22 mouse cellular contexts compared by ENCODE assay signal in genomic region chr3:68624471-68624870, GRCm38 (mm10).
A peak's percentile ranks its signal among the peaks of the same experiment; 100 is the strongest.
DNase-seq lines count a peak whose midpoint lies in the region; ATAC-seq and TF ChIP-seq lines count a peak whose summit lies in the region.
"Had no signal": no experiment of that assay in that cellular context is flagged by ENCODE, and none has a peak within 500 bp of the region (broad histone marks: within the 10 kb centered on the region; RNA-seq: fewer than 3 reads in every experiment).

No protein-coding gene starts in this region.

- TF ChIP-seq EP300 in liver, postnatal 0 days (IDR thresholded peaks at IDR 0.05; ENCODE audit: low read depth): no peak

- TF ChIP-seq CTCF in liver, postnatal 0 days (IDR thresholded peaks at IDR 0.05; ENCODE audit: low read depth): no peak

- H3K9me3 ChIP-seq in liver, postnatal 0 days (ENCODE audit: low read length): no peaks in the 10 kb centered on the region
- no peaks in the 10 kb centered on the region for H3K9me3 ChIP-seq in liver, embryonic 11.5 days (ENCODE audit: control insufficient read depth, low read length)
- H3K9me3 ChIP-seq: embryonic facial prominence, embryonic 13.5 days; forebrain, embryonic 10.5 days; heart, embryonic 12.5 days; hindbrain, embryonic 15.5 days had no signal

- H3K4me2 ChIP-seq in liver, postnatal 0 days (ENCODE audit: low read depth, low read length): no peak overlapping the region
- H3K4me2 ChIP-seq in liver, embryonic 11.5 days: no peak overlapping the region
- H3K4me2 ChIP-seq: embryonic facial prominence, embryonic 13.5 days; heart, embryonic 12.5 days; hindbrain, embryonic 15.5 days had no signal

- ATAC-seq in liver, postnatal 0 days: no peak; the same call in 1 of the 2 replicates
- no peak for ATAC-seq in liver, embryonic 11.5 days (replicated peaks; ENCODE audit: low FRiP score)
- ATAC-seq in megakaryocyte, adult 5-6 weeks (ENCODE audit: poor library complexity, severe bottlenecking): peak; percentile 83
- ATAC-seq: activated CD4-positive, CD25-positive, alpha-beta regulatory T cell, adult 4 months; forebrain, embryonic 14.5 days; intestine, embryonic 16.5 days; Patski had no signal

- DNase-seq in cerebellum, adult 9-10 months: peak; percentile 7
- DNase-seq in cerebellum, adult 18-20 months: no peak
- DNase-seq in liver, postnatal 0 days: peak; percentile 21
- DNase-seq in liver, embryonic 11.5 days (ENCODE audit: low spot score): no peak
- DNase-seq in urinary bladder, adult 18-20 months (ENCODE audit: low spot score in 2 of 2): no peak
- DNase-seq in kidney, adult 18-20 months: no peak
- DNase-seq: adrenal gland, adult 2 months; adrenal gland, postnatal 25 days; cerebellum, adult 2 months; cerebellum, postnatal 14 days; gastrocnemius, adult 2 months; gastrocnemius, postnatal 25 days; heart, adult 2 months had no signal

- no peak overlapping the region for H3K4me3 ChIP-seq in liver, postnatal 0 days (ENCODE audit: low read depth, low read length)
- H3K4me3 ChIP-seq in liver, embryonic 11.5 days (ENCODE audit: low read depth, low read length): no peak overlapping the region
- H3K4me3 ChIP-seq: embryonic facial prominence, embryonic 13.5 days; forebrain, embryonic 10.5 days; gastrocnemius, adult 2 months; heart, adult 2 months; heart, embryonic 12.5 days; hindbrain, embryonic 15.5 days had no signal

- no peak overlapping the region for H3K27ac ChIP-seq in liver, postnatal 0 days (ENCODE audit: low read depth)
- H3K27ac ChIP-seq in liver, embryonic 11.5 days (ENCODE audit: low read depth, low read length): no peak overlapping the region
- H3K27ac ChIP-seq: embryonic facial prominence, embryonic 13.5 days; forebrain, embryonic 10.5 days; gastrocnemius, adult 2 months; heart, adult 2 months; hindbrain, embryonic 15.5 days had no signal

- WGBS in liver, postnatal 0 days (ENCODE audit: insufficient replicate concordance): 51% methylated on average over 6 of the region's 6 CpGs
- WGBS in liver, embryonic 11.5 days: 63% methylated on average over 6 of the region's 6 CpGs

- no peaks in the 10 kb centered on the region for H3K27me3 ChIP-seq in liver, postnatal 0 days (ENCODE audit: insufficient read depth, low read length)
- no peaks in the 10 kb centered on the region for H3K27me3 ChIP-seq in liver, embryonic 11.5 days (replicated peaks; ENCODE audit: control insufficient read depth, insufficient read depth, low read length)
- H3K27me3 ChIP-seq: embryonic facial prominence, embryonic 13.5 days; heart, embryonic 12.5 days; hindbrain, embryonic 15.5 days; Patski had no signal

- no peak overlapping the region for H3K9ac ChIP-seq in liver, postnatal 0 days (replicated peaks)
- no peak overlapping the region for H3K9ac ChIP-seq in liver, embryonic 11.5 days (ENCODE audit: low read depth, low read length)
- H3K9ac ChIP-seq: embryonic facial prominence, embryonic 13.5 days; heart, embryonic 12.5 days; hindbrain, embryonic 15.5 days had no signal

- H3K4me1 ChIP-seq in liver, postnatal 0 days (ENCODE audit: insufficient read depth): no peaks in the 10 kb centered on the region
- H3K4me1 ChIP-seq in liver, embryonic 11.5 days (replicated peaks; ENCODE audit: control insufficient read depth, insufficient read depth, low read length): no peaks in the 10 kb centered on the region
- H3K4me1 ChIP-seq: embryonic facial prominence, embryonic 13.5 days; forebrain, embryonic 10.5 days; hindbrain, embryonic 15.5 days had no signal

- H3K36me3 ChIP-seq in liver, postnatal 0 days (replicated peaks; ENCODE audit: insufficient read depth, low read length): no peaks in the 10 kb centered on the region
- 0 out of 2 replicates have a peak, but pooled peaks cover 3% of the 10 kb centered on the region for H3K36me3 ChIP-seq in liver, embryonic 11.5 days (ENCODE audit: control insufficient read depth, insufficient read depth, low read length)
- H3K36me3 ChIP-seq: embryonic facial prominence, embryonic 13.5 days had no signal

Comparison
In these comparisons a context has a peak if more than half of its experiments do, and no peak if none do; other contexts are left out.
1. DNase-seq: peak in cerebellum, adult 9-10 months (single experiment) and liver, postnatal 0 days (single experiment); none in cerebellum, adult 18-20 months (0 of 2), liver, embryonic 11.5 days (single experiment), urinary bladder, adult 18-20 months (0 of 2) and kidney, adult 18-20 months (single experiment).